Mouse (Mus musculus): ENCODE results near the gene Tgtp2. TPM values are rescaled to one million over a fixed set of nuclear protein-coding genes. Genes with fewer than 3 reads are reported as not detected.
"Not testable (repeated sequence)": the region's sequence is repeated elsewhere in the genome, so short reads cannot be mapped to it uniquely, and the experiment has no call there.

Gene Tgtp2
- polyA plus RNA-seq, 1 experiment from 2014 or later: 0.06 TPM

DNA sequence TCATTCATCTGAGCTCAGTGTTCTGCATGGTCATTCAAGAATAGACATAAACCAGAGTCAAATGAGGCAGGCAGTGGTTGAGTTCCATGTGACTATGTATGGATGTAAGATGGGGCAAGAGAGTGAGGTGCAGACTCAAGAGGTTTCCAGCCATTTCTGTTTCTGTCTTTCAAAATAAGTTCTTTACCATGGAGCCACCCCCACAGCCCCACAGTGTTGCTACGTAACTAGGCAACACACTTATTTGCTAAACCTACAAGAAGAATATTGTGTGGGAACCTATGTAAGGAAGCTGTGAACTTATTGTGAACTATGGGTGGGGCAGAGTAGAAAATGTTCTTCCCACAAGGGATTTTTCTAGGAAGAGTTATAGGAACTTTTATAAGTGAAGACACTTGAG is 19.1 kb upstream of the Tgtp2 start:
- Histone ChIP-seq H3K4me1 (0 out of 2 replicates have a peak, but pooled peaks cover 2% of the 10 kb centered on the region), H3K4me2 (replicated peaks) (no peak overlapping the region), H3K27me3 (no peaks in the 10 kb centered on the region), H3K9me3 (no peaks in the 10 kb centered on the region), H3K9ac (replicated peaks) (no peak overlapping the region), H3K36me3 (no peaks in the 10 kb centered on the region), H3K4me3 (no peak overlapping the region), H3K27ac (replicated peaks) (no peak overlapping the region)
- ATAC-seq (ENCODE audit: low FRiP score, low read depth): no peak
- 96% methylated on average over 1 of the region's 1 CpGs for WGBS

DNA sequence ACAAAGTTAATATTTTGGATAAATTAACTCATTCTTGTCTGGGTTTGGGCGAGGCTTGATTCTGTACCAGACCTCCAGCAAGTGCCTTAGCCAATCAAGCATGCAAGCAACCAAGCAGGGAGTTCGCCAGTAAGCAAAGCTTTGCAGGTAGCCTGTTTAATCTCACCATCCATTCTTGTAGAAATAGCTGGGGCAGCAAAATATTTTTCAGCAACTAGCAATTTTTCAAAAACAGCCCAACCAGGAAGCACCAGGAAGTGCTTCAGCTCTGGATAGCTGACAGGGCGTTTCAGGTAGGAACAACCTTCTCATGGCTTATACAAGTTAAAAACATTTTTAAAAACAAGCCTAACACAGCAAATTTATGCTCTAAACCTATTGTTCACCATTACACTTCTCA is 17.9 kb upstream of the Tgtp2 start:
- no peak overlapping the region for H3K27ac ChIP-seq (replicated peaks)
- 76% methylated on average over 3 of the region's 3 CpGs for WGBS
- ATAC-seq (ENCODE audit: low FRiP score, low read depth): no peak
- no peak overlapping the region for H3K4me3 ChIP-seq
- H3K9me3 ChIP-seq: no peaks in the 10 kb centered on the region
- H3K27me3 ChIP-seq: no peaks in the 10 kb centered on the region
- no peaks in the 10 kb centered on the region for H3K36me3 ChIP-seq
- H3K4me2 ChIP-seq (replicated peaks): no peak overlapping the region
- no peak overlapping the region for H3K9ac ChIP-seq (replicated peaks)
- no peaks in the 10 kb centered on the region for H3K4me1 ChIP-seq

DNA sequence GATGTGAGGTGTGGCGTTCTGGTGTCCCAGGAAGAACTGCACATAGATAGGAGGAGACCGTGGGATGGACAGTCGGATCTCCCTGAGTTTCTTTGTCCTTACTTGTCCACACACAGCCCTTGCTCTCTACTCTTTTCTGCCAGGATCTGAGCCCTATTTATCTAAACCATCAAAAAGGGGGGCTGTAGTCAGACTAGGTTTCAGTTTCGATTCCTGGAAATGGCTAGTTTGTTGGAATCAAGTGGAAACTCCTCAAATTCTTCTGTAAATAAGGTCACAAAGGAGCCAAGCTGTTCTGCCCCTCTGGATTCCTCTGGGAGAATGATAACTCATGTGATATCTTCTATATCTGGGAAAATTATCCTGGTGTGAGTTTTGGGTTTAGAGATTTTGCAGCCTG is 17.4 kb upstream of the Tgtp2 start:
- H3K4me1 ChIP-seq: no peaks in the 10 kb centered on the region
- no peaks in the 10 kb centered on the region for H3K36me3 ChIP-seq
- no peak for ATAC-seq (ENCODE audit: low FRiP score, low read depth)
- H3K27me3 ChIP-seq: no peaks in the 10 kb centered on the region
- H3K4me2 ChIP-seq (replicated peaks): no peak overlapping the region
- no peak overlapping the region for H3K27ac ChIP-seq (replicated peaks)
- H3K9me3 ChIP-seq: no peaks in the 10 kb centered on the region
- no peak overlapping the region for H3K4me3 ChIP-seq
- 82% methylated on average over 4 of the region's 4 CpGs for WGBS
- H3K9ac ChIP-seq (replicated peaks): no peak overlapping the region

DNA sequence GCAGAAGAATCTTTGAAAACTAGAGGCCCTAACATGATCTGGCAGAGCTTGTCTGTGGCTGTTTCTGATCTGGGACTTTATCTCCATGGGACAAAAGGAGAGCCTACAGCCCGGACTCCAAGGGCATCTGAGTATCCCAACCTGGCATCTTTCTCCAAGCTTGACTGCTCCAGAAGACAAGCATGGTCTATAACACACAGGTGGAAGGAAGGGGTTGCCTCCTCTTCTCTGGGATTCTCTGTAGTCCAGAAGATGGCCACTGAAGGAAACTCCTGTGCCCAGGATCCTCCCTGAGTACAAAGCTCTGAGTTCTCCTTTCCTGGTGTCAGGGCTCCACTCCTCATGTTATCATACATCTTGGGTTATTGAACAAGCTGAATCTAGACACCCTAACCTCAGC is 16.6 kb upstream of the Tgtp2 start:
- H3K9me3 ChIP-seq: no peaks in the 10 kb centered on the region
- no peak overlapping the region for H3K27ac ChIP-seq (replicated peaks)
- 67% methylated on average over 1 of the region's 1 CpGs for WGBS
- H3K4me3 ChIP-seq: no peak overlapping the region
- H3K36me3 ChIP-seq: no peaks in the 10 kb centered on the region
- H3K4me1 ChIP-seq: no peaks in the 10 kb centered on the region
- H3K9ac ChIP-seq (replicated peaks): no peak overlapping the region
- no peaks in the 10 kb centered on the region for H3K27me3 ChIP-seq
- no peak overlapping the region for H3K4me2 ChIP-seq (replicated peaks)
- ATAC-seq (ENCODE audit: low FRiP score, low read depth): no peak

GRCm38 (mm10) chr11:49078719-49079118 is 14.7 kb upstream of the Tgtp2 start:
- Histone ChIP-seq H3K4me3 (no peak overlapping the region), H3K9me3 (no peaks in the 10 kb centered on the region), H3K36me3 (no peaks in the 10 kb centered on the region), H3K27ac (replicated peaks) (no peak overlapping the region), H3K9ac (replicated peaks) (no peak overlapping the region), H3K4me2 (replicated peaks) (no peak overlapping the region), H3K4me1 (no peaks in the 10 kb centered on the region), H3K27me3 (no peaks in the 10 kb centered on the region)
- 93% methylated on average over 3 of the region's 3 CpGs for WGBS
- no peak for ATAC-seq (ENCODE audit: low FRiP score, low read depth)

GRCm38 (mm10) chr11:49077012-49077411 is 13.0 kb upstream of the Tgtp2 start:
- H3K27me3 ChIP-seq: no peaks in the 10 kb centered on the region
- H3K9ac ChIP-seq (replicated peaks): no peak overlapping the region
- H3K4me3 ChIP-seq: no peak overlapping the region
- ATAC-seq (ENCODE audit: low FRiP score, low read depth): no peak
- H3K4me2 ChIP-seq (replicated peaks): no peak overlapping the region
- no peak overlapping the region for H3K27ac ChIP-seq (replicated peaks)
- 82% methylated on average over 1 of the region's 1 CpGs for WGBS
- no peaks in the 10 kb centered on the region for H3K4me1 ChIP-seq
- no peaks in the 10 kb centered on the region for H3K36me3 ChIP-seq
- H3K9me3 ChIP-seq: no peaks in the 10 kb centered on the region

- H3K27ac ChIP-seq (replicated peaks); H3K27me3 ChIP-seq; ATAC-seq (ENCODE audit: low FRiP score, low read depth); H3K4me1 ChIP-seq; H3K9ac ChIP-seq (replicated peaks); H3K4me2 ChIP-seq (replicated peaks); H3K4me3 ChIP-seq; H3K36me3 ChIP-seq; H3K9me3 ChIP-seq: not testable (repeated sequence)
- WGBS: 83% methylated on average over 6 of the region's 6 CpGs
These were observed 12.2 kb upstream of the Tgtp2 start, which contains the start of gene Ifi47 for GRCm38 (mm10) chr11:49076001-49076757. TSS of gene Ifi47 (plus strand) at chr11:49076587.

DNA sequence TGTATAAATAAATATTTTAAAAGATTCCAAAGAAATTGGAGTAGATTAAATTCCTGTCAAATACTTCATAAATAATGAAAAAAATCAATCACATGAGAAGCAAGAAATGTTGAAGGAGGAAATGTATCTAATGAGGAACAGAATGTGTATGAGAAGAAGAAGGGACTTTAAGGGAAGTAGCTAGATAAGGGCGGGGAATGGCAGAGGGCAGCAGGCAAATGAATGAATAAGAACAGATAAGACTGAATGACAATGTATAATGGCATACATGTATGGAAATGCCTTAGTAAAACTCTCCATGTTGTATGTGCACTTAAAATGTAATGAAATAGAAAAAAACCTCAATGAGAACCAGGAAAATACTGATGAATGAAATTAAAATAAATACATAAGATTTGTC is 4.4 kb upstream of the Tgtp2 start:
- H3K9ac ChIP-seq (replicated peaks): no peak overlapping the region
- H3K9me3 ChIP-seq: no peaks in the 10 kb centered on the region
- H3K4me1 ChIP-seq: no peaks in the 10 kb centered on the region
- WGBS: 95% methylated on average over 1 of the region's 1 CpGs
- no peak overlapping the region for H3K27ac ChIP-seq (replicated peaks)
- no peak for ATAC-seq (ENCODE audit: low FRiP score, low read depth)
- no peak overlapping the region for H3K4me3 ChIP-seq
- H3K27me3 ChIP-seq: no peaks in the 10 kb centered on the region
- no peaks in the 10 kb centered on the region for H3K36me3 ChIP-seq
- H3K4me2 ChIP-seq (replicated peaks): no peak overlapping the region

GRCm38 (mm10) chr11:49061865-49062264 is 2.1 kb downstream of the Tgtp2 start:
- H3K4me3 ChIP-seq; H3K9ac ChIP-seq (replicated peaks); H3K4me1 ChIP-seq; ATAC-seq (ENCODE audit: low FRiP score, low read depth); H3K27me3 ChIP-seq; H3K36me3 ChIP-seq; H3K4me2 ChIP-seq (replicated peaks); H3K9me3 ChIP-seq; H3K27ac ChIP-seq (replicated peaks): not testable (repeated sequence)
- WGBS: 86% methylated on average over 2 of the region's 2 CpGs

DNA sequence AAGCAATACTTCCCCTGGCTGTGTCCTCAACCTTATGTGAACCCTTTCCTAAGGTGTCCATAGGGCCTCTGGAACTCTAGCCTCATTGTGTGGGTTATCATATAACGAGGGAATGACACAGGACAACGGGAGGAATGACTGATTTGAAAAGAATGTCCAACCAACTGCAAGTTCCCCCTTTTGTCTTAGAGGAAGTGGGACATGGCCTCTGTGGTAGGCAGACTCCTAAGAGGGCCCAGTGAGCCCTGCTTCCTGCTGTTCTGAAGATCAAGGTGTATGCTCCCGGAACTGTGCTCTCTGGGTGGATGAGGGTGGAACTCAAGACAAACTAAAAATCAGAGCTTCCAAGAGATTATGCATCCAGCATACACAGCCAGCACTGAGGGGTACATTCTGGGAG is 3.9 kb downstream of the Tgtp2 start:
- not testable (repeated sequence) for H3K27me3 ChIP-seq; ATAC-seq (ENCODE audit: low FRiP score, low read depth)

GRCm38 (mm10) chr11:49051894-49052293 is 12.1 kb downstream of the Tgtp2 start:
- H3K4me1 ChIP-seq; H3K27me3 ChIP-seq; H3K4me3 ChIP-seq; H3K27ac ChIP-seq (replicated peaks); ATAC-seq (ENCODE audit: low FRiP score, low read depth); H3K36me3 ChIP-seq; H3K9ac ChIP-seq (replicated peaks); H3K4me2 ChIP-seq (replicated peaks); H3K9me3 ChIP-seq: not testable (repeated sequence)
- no CpG with 5 or more reads among the region's 5 CpGs for WGBS

More for the DNA sequence above, 3.9 kb downstream of the Tgtp2 start:
- not testable (repeated sequence) for H3K9me3 ChIP-seq; H3K9ac ChIP-seq (replicated peaks); H3K27ac ChIP-seq (replicated peaks); H3K4me3 ChIP-seq; H3K4me2 ChIP-seq (replicated peaks); H3K36me3 ChIP-seq; H3K4me1 ChIP-seq
- WGBS: 90% methylated on average over 2 of the region's 3 CpGs

DNA sequence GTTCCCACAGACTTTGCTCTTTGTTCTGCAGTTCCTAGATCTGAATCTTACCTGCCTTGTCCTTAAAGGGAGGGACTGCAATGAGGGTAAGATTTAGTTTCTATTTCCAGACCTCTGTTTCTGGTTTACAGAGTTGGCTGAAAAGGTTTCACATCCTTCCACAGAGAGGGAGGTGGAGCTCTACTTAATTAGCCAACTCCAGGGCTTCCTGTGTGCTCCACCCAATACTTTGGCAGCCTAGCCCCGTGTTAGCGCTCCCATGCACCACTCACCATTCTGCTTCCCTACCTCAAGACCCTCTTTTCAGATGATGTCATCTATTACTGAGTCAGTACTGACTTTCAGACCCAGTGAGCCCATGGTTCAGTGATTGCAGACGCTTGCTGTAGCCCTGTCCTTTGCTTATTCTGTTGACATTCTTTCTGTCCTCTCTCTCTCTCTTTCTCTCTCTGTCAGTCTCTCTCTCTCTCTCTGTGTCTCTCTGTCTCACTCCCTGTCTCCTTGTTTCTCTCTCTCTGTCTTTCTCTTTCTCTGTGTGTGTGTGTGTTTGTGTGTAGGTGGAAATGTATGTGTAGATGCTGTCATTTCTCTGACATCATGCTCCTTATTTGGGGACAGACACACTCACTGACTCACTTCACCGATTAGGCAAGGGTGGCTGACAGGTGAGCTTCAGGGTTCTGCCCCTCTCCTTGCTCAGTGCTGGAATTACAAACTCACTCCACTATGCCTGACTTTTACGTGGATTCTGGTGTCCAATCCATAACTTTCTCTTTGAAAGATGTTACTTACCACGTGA is 12.7 kb downstream of the Tgtp2 start, which contains the start of gene 9930111J21Rik2:
9930111J21Rik2 (minus strand) TSS at position 150 of the 799 bp plus-strand sequence.
- H3K9me3 ChIP-seq; H3K4me1 ChIP-seq; H3K27me3 ChIP-seq; H3K4me2 ChIP-seq (replicated peaks); ATAC-seq (ENCODE audit: low FRiP score, low read depth); H3K36me3 ChIP-seq; H3K4me3 ChIP-seq; H3K9ac ChIP-seq (replicated peaks); H3K27ac ChIP-seq (replicated peaks): not testable (repeated sequence)
- 100% methylated on average over 1 of the region's 6 CpGs for WGBS
